Mouse (Mus musculus) CH12.LX (cell line): Measurements from ENCODE around the gene Nupr1. TPM values are rescaled to one million over a fixed set of nuclear protein-coding genes. Genes with fewer than 3 reads are reported as not detected.

Source experiments
- DNase-seq: peaks from one replicate; pipeline ENCODE4 v3.0.0-alpha.2; 2013; ENCODE audit errors: extremely low read depth
- H3K27ac ChIP-seq: 2 replicates; pipeline ENCODE4 v1.5.1; 2012; ENCODE audit warnings: low read depth, mild to moderate bottlenecking, control low read depth, moderate library complexity; ENCODE audit not compliant: insufficient read depth
- H3K27me3 ChIP-seq: replicated peaks from 2 replicates; pipeline ENCODE3; 2012; ENCODE audit warnings: inconsistent platforms
- H3K36me3 ChIP-seq, 2 experiments: replicated peaks in 1 of 2; 2 replicates each; pipeline versions ENCODE3 to v1.6.1; 2012; ENCODE audit warnings: inconsistent platforms in 1 of 2, low read length in 1 of 2, mild to moderate bottlenecking in 1 of 2, mixed read lengths in 1 of 2, moderate library complexity in 1 of 2; ENCODE audit not compliant: control insufficient read depth in 1 of 2, insufficient read depth in 1 of 2
- H3K4me1 ChIP-seq, 2 experiments: 2 replicates each; pipeline ENCODE4 v1.6.1; 2012; ENCODE audit warnings: inconsistent platforms in 1 of 2, moderate library complexity in 1 of 2; ENCODE audit not compliant: insufficient read depth in 2 of 2, control insufficient read depth in 1 of 2
- H3K4me2 ChIP-seq: 2 replicates; pipeline ENCODE4 v1.6.1; 2012; ENCODE audit warnings: low read depth, mild to moderate bottlenecking, control low read depth; ENCODE audit not compliant: poor library complexity, insufficient read depth, severe bottlenecking
- H3K4me3 ChIP-seq, 3 experiments: fragments of 150-350 bp in 1 of 3; sonication (generic) in 1 of 3; replicated peaks in 1 of 3; 2 replicates each; pipeline versions ENCODE3 to v1.5.1; 2011 to 2012; ENCODE audit warnings: low read depth in 2 of 3, low read length in 2 of 3, mild to moderate bottlenecking in 2 of 3, moderate library complexity in 2 of 3, control low read depth in 1 of 3, improper control_type of control experiment in 1 of 3, inconsistent platforms in 1 of 3, mixed read lengths in 1 of 3; ENCODE audit not compliant: poor library complexity in 1 of 3
- H3K79me2 ChIP-seq: replicated peaks from 2 replicates; pipeline ENCODE4 v1.6.1; 2012; ENCODE audit warnings: mild to moderate bottlenecking, moderate library complexity; ENCODE audit not compliant: control insufficient read depth, poor library complexity, insufficient read depth, severe bottlenecking; ENCODE audit errors: extremely low read depth
- H3K9ac ChIP-seq: 2 replicates; pipeline ENCODE4 v1.6.1; 2012; ENCODE audit warnings: low read depth, mild to moderate bottlenecking, control low read depth, moderate library complexity; ENCODE audit not compliant: insufficient read depth
- H3K9me3 ChIP-seq: replicated peaks from 2 replicates; pipeline ENCODE3; 2012; ENCODE audit warnings: low read length, inconsistent platforms, mixed read lengths
- CHD1 ChIP-seq: IDR thresholded peaks from 2 replicates; pipeline ENCODE4 v1.6.1; 2012; ENCODE audit warnings: low read depth, low read length, improper control_type of control experiment, inconsistent platforms
- CHD2 ChIP-seq: IDR thresholded peaks from 2 replicates; pipeline ENCODE4 v1.6.1; 2011; ENCODE audit warnings: low read length, improper control_type of control experiment
- ELF1 ChIP-seq: IDR thresholded peaks from 2 replicates; pipeline ENCODE4 v1.6.1; 2014; ENCODE audit warnings: low read depth, mild to moderate bottlenecking, inconsistent platforms, low read length, improper control_type of control experiment
- EP300 ChIP-seq: IDR thresholded peaks from 2 replicates; pipeline ENCODE4 v1.6.1; 2011; ENCODE audit warnings: low read length, improper control_type of control experiment
- ETS1 ChIP-seq: conservative IDR thresholded peaks from 2 replicates; pipeline ENCODE4 v1.6.1; 2012; ENCODE audit warnings: low read depth, mild to moderate bottlenecking, inconsistent platforms, low read length, improper control_type of control experiment, moderate library complexity
- GABPA ChIP-seq: IDR thresholded peaks from 2 replicates; pipeline ENCODE4 v1.6.1; 2012; ENCODE audit warnings: low read depth, low read length, improper control_type of control experiment, inconsistent platforms; ENCODE audit not compliant: insufficient replicate concordance
- IRF4 ChIP-seq: IDR thresholded peaks from 2 replicates; pipeline ENCODE4 v1.6.1; 2014; ENCODE audit warnings: low read depth, mild to moderate bottlenecking, inconsistent platforms, low read length, improper control_type of control experiment
- JUN ChIP-seq: IDR thresholded peaks from 2 replicates; pipeline ENCODE4 v1.6.1; 2011; ENCODE audit warnings: low read depth, mild to moderate bottlenecking, low read length, improper control_type of control experiment, moderate library complexity; ENCODE audit not compliant: insufficient read depth
- MAFK ChIP-seq: IDR thresholded peaks from 2 replicates; pipeline ENCODE4 v1.6.1; 2011; ENCODE audit warnings: low read length, improper control_type of control experiment; ENCODE audit not compliant: insufficient replicate concordance
- MAX ChIP-seq: IDR thresholded peaks from 2 replicates; pipeline ENCODE4 v1.6.1; 2011; ENCODE audit warnings: low read length, improper control_type of control experiment
- MEF2A ChIP-seq: IDR thresholded peaks from 2 replicates; pipeline ENCODE4 v1.6.1; 2014; ENCODE audit warnings: low read depth, mild to moderate bottlenecking, inconsistent platforms, low read length, improper control_type of control experiment, borderline replicate concordance
- MXI1 ChIP-seq: IDR thresholded peaks from 2 replicates; pipeline ENCODE4 v1.6.1; 2011; ENCODE audit warnings: mild to moderate bottlenecking, low read depth, low read length, improper control_type of control experiment
- MYC ChIP-seq: IDR thresholded peaks from 2 replicates; pipeline ENCODE4 v1.6.1; 2011; ENCODE audit warnings: low read depth, mild to moderate bottlenecking, improper control_type of control experiment, low read length
- PAX5 ChIP-seq: IDR thresholded peaks from 2 replicates; pipeline ENCODE4 v1.6.1; 2012; ENCODE audit warnings: low read length, inconsistent platforms, mixed read lengths
- POLR2AphosphoS2 ChIP-seq: IDR thresholded peaks from 2 replicates; pipeline ENCODE4 v1.6.1; 2011; ENCODE audit warnings: low read depth, low read length, improper control_type of control experiment
- TCF12 ChIP-seq: IDR thresholded peaks from 2 replicates; pipeline ENCODE4 v1.6.1; 2014; ENCODE audit warnings: low read depth, mild to moderate bottlenecking, inconsistent platforms, low read length, improper control_type of control experiment
- UBTF ChIP-seq: IDR thresholded peaks from 2 replicates; pipeline ENCODE4 v1.6.1; 2012; ENCODE audit warnings: low read depth, mild to moderate bottlenecking, inconsistent platforms, low read length, improper control_type of control experiment, moderate library complexity
- USF2 ChIP-seq: conservative IDR thresholded peaks from 2 replicates; pipeline ENCODE4 v1.6.1; 2011; ENCODE audit warnings: low read depth, low read length, improper control_type of control experiment
- ZC3H11A ChIP-seq: IDR thresholded peaks from 2 replicates; pipeline ENCODE4 v1.6.1; 2012; ENCODE audit warnings: low read depth, mild to moderate bottlenecking, inconsistent platforms, low read length, improper control_type of control experiment
- ZMIZ1 ChIP-seq: IDR thresholded peaks from 2 replicates; pipeline ENCODE4 v1.6.1; 2012; ENCODE audit warnings: low read depth, mild to moderate bottlenecking, inconsistent platforms, low read length, improper control_type of control experiment
- dilution Hi-C: fragments of 300-500 bp; cut with MboI; formaldehyde crosslinking; loops from 2 replicates; pipeline ENCODE4 v1.14.3; 2020; ENCODE audit warnings: low sequenced_read_pairs; ENCODE audit not compliant: extremely low pct_unique_long_range_greater_than_20kb, extremely low pct_ligation_motif_present
- in situ Hi-C: fragments of 300-500 bp; cut with MboI; formaldehyde crosslinking; loops from 3 replicates; pipeline ENCODE4 v1.14.3; 2019; ENCODE audit warnings: low sequenced_read_pairs, low pct_ligation_motif_present, low pct_unique_long_range_greater_than_20kb, mixed read lengths
- polyA plus RNA-seq: library from polyadenylated mRNA; unstranded; fragments of >175 nt; gene quantifications from 2 replicates; pipeline ENCODE4 v1.2.1, GENCODE M21; 2012; ENCODE audit warnings: low read depth; ENCODE audit not compliant: insufficient read length
- total RNA-seq, 2 experiments: library from RNA; depleted of rRNA; stranded (reverse); fragments of 300-350 nt in 1 of 2; fragments of >200 nt in 1 of 2; gene quantifications; 2 replicates each; pipeline ENCODE4 v1.2.3; 2012 to 2014

Nupr1 gene
- total and polyA plus RNA-seq, 3 experiments: 6.4 to 13.9 (median 13.5) TPM

DNA sequence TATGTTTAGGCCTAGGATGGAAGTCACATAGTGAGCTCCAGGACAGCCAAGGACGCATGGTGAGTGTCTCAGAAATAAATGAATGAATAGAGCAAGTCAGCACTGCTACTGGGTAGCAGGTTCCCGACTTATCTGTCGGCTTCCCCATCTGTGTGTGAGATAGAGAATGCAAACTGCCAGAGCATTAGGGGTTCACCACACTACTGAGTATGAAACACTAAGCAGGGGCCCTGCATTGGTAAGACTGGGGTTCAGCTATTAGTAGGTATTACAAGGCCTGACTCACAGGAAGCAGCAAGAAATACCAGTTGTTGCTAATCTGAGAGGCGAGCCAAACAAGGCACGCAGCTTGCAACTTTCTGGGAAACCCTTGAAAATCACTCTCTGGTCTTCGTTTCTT lies 31.7 kb downstream of the Nupr1 start:
- in situ Hi-C loops (no loop called here), dilution Hi-C loops (no loop called here)
- Histone ChIP-seq H3K27ac (no peak overlapping the region), H3K4me3 (no peak overlapping the region), H3K4me2 (no peak overlapping the region), H3K9ac (no peak overlapping the region), H3K27me3 (peaks cover 2% of the 10 kb centered on the region), H3K4me1 (peaks cover 40 to 59% of the 10 kb centered on the region in 2 experiments), H3K79me2 (no peaks in the 10 kb centered on the region), H3K9me3 (no peaks in the 10 kb centered on the region), H3K36me3 (no peaks in the 10 kb centered on the region)
- TF ChIP-seq PAX5: no peak
- TF ChIP-seq ELF1: no peak
- TF ChIP-seq MYC: no peak
- TF ChIP-seq POLR2AphosphoS2: no peak
- TF ChIP-seq JUN: no peak
- no peak for DNase-seq

DNA sequence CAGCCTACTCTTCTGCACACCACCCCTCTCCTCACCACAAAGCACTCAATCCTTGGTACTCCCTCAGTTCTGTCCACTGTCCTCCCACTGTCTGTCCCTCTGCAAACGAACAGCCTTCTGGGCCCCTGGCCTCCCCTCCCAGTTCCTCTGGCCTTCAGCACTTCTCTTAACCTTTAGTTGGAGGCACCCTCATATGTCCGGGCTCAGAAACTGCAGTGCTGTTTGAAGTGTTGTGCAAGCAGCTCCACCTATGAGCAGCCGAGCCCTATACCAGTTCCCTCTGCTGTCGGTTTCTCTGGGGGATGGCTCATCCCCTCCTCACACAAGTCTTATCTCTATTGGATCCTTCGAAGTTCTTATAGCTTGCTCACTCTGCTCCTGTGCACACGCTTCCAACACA lies 34.2 kb downstream of the Nupr1 start:
- Histone ChIP-seq H3K27ac (no peak overlapping the region), H3K4me3 (peak overlapping the region in 1 of 3 experiments; percentile 16), H3K4me2 (no peak overlapping the region), H3K9ac (no peak overlapping the region), H3K4me1 (peaks cover 29 to 35% of the 10 kb centered on the region in 2 experiments), H3K79me2 (no peaks in the 10 kb centered on the region), H3K27me3 (peaks cover 5% of the 10 kb centered on the region), H3K36me3 (no peaks in the 10 kb centered on the region), H3K9me3 (no peaks in the 10 kb centered on the region)
- in situ Hi-C loops (no loop called here), dilution Hi-C loops (no loop called here)
- DNase-seq: no peak
- TF ChIP-seq CHD2: no peak
- no peak for TF ChIP-seq UBTF
- no peak for TF ChIP-seq CHD1
- TF ChIP-seq ZC3H11A: no peak
- TF ChIP-seq MAX: no peak
- no peak for TF ChIP-seq ETS1
- TF ChIP-seq USF2: no peak
- no peak for TF ChIP-seq GABPA

DNA sequence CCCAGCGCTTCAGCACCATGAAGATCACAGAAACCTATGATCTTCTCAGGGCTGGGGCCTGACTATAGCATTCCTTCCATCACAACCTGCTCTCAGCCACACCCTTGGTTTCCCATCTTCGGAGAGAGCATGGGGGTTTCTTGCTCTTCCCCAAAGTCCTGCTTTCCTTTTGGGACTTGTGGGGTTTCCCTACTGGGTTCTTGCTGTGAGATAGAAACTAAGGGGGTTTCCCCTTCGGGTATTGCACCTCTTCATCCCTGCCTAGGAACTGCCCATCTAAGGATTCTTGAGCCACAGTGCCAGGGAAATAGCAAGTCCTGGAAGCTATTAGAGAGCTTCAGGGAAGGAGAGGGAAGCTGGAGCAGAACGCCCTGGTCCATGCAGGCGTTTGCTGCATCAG lies 34.8 kb downstream of the Nupr1 start:
- Histone ChIP-seq H3K4me1 (peaks cover 29 to 34% of the 10 kb centered on the region in 2 experiments), H3K79me2 (no peaks in the 10 kb centered on the region), H3K9me3 (no peaks in the 10 kb centered on the region), H3K4me3 (peak overlapping the region in 1 of 3 experiments; percentile 16), H3K36me3 (no peaks in the 10 kb centered on the region), H3K9ac (no peak overlapping the region)
- dilution Hi-C loops: no loop called here
- no peak for DNase-seq
- peak; percentile 44; the same call in 1 of the 2 replicates for TF ChIP-seq MEF2A
- TF ChIP-seq TCF12: 0 out of 2 replicates have a peak, but pooled peaks have one; percentile 19
- TF ChIP-seq IRF4: peak; percentile 56
- TF ChIP-seq MAFK: 0 out of 2 replicates have a peak, but pooled peaks have one; percentile 14
- no peak for TF ChIP-seq ZMIZ1
- 0 out of 2 replicates have a peak, but pooled peaks have one; percentile 26 for TF ChIP-seq ETS1
- no peak for TF ChIP-seq MXI1
- peak; percentile 69; the same call in 1 of the 2 replicates for TF ChIP-seq EP300
- TF ChIP-seq, all 38 proteins: peak for 6
- Histone ChIP-seq H3K4me2 (peak overlapping the region; percentile 41), H3K27ac (no peak overlapping the region), H3K27me3 (peaks cover 5% of the 10 kb centered on the region)
- in situ Hi-C loops: no loop called here
